Mouse (Mus musculus) cerebellum, adult (tissue): ENCODE data around the gene Dnajc25.

ENCODE experiments used
- ATAC-seq: cut with Nextera tagmentation; 2 replicates; pipeline ENCODE4 v1.9.2; 2017; ENCODE audit warnings: mild to moderate bottlenecking, moderate library complexity, mixed read lengths; ENCODE audit not compliant: insufficient number of reproducible peaks, low FRiP score, low TSS enrichment

Gene Dnajc25

GRCm38 (mm10) chr4:59051081-59051480 is 56.2 kb downstream of the Dnajc25 start:
- ATAC-seq, result no peak

GRCm38 (mm10) chr4:59057929-59058328 is 63.1 kb downstream of the Dnajc25 start:
- ATAC-seq, result no peak

- no peak for ATAC-seq
Measured at GRCm38 (mm10) chr4:59062526-59062925, 67.7 kb downstream of the Dnajc25 start.

GRCm38 (mm10) chr4:59069276-59069675 is 74.4 kb downstream of the Dnajc25 start:
- no peak for ATAC-seq
